Mouse (Mus musculus): ENCODE measurements around the gene Dcaf10. TPM values are rescaled to one million over a fixed set of nuclear protein-coding genes. Genes with fewer than 3 reads are reported as not detected.
A peak's percentile ranks its signal among the peaks of the same experiment; 100 is the strongest.

Gene Dcaf10
- polyA plus RNA-seq, 1 experiment from 2014 or later, result 14.6 TPM

DNA sequence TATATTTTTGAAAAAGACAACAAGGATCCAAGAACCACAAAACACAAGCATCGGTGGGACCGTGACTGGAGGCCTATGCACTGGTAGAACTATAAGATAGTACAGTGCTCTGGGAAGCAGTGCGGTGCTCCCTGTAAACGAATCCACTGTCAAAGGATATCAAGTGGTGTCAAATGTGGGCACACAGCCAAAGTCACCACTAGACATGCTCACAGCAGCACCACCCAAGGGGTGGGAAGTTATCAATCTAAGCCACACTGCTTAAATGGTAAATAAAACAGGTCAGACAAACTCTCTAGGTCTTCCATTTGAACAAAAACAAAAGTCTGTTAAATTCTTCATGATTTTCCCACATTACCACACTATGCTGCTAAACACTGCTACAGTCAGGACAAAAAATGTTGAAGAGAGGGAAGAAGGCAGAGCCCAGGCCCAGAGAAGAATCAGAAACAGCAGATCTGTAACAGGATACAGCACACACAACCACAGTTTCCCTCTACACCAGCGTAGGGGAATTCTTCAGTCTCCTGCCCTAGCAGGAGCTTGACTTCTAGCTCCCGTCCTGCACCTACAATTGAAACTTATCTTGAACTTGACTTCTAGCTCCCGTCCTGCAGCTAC is 61.1 kb downstream of the Dcaf10 start:
- Histone ChIP-seq H3K4me2 (replicated peaks; ENCODE audit: low read depth, low read length) (no peak overlapping the region), H3K27me3 (ENCODE audit: control insufficient read depth, insufficient read depth, low read length) (no peaks in the 10 kb centered on the region), H3K36me3 (ENCODE audit: control insufficient read depth, insufficient read depth, low read length) (peaks cover 63% of the 10 kb centered on the region), H3K4me1 (ENCODE audit: control insufficient read depth, insufficient read depth, low read length) (peaks cover 10% of the 10 kb centered on the region; the same call in 1 of the 2 replicates), H3K9me3 (ENCODE audit: control insufficient read depth, low read length) (no peaks in the 10 kb centered on the region), H3K9ac (ENCODE audit: low read depth, low read length) (no peak overlapping the region), H3K4me3 (ENCODE audit: low read length) (no peak overlapping the region), H3K27ac (ENCODE audit: low read depth, low read length) (no peak overlapping the region)
- ATAC-seq (ENCODE audit: low FRiP score, low TSS enrichment), result no peak
- WGBS, result 80% methylated on average over 7 of the region's 7 CpGs

DNA sequence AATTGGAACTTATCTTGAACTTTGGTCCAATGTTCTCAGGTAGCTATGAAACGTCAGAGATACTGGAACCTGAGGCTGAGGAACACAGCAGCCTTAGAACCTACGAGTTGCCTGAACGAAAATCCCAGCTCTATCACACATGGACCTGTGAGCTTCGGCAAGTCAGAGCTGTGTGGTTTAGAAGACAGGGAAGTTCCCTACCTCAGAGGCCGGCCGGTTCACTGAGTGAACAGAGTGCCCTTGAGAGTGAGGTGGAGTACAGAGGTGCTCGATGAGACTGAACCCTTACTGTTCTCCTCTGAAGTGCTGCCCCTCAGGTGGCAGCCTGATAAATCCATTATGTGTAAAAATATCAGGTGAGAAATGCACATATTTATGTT is 61.6 kb downstream of the Dcaf10 start:
- WGBS, result 91% methylated on average over 7 of the region's 7 CpGs
- no peak overlapping the region for H3K4me2 ChIP-seq (replicated peaks; ENCODE audit: low read depth, low read length)
- H3K4me3 ChIP-seq (ENCODE audit: low read length), result no peak overlapping the region
- H3K36me3 ChIP-seq (ENCODE audit: control insufficient read depth, insufficient read depth, low read length), result peaks cover 58% of the 10 kb centered on the region
- H3K4me1 ChIP-seq (ENCODE audit: control insufficient read depth, insufficient read depth, low read length), result peaks cover 10% of the 10 kb centered on the region; the same call in 1 of the 2 replicates
- H3K9me3 ChIP-seq (ENCODE audit: control insufficient read depth, low read length), result no peaks in the 10 kb centered on the region
- no peak for ATAC-seq (ENCODE audit: low FRiP score, low TSS enrichment)
- no peak overlapping the region for H3K27ac ChIP-seq (ENCODE audit: low read depth, low read length)
- H3K9ac ChIP-seq (ENCODE audit: low read depth, low read length), result no peak overlapping the region
- no peaks in the 10 kb centered on the region for H3K27me3 ChIP-seq (ENCODE audit: control insufficient read depth, insufficient read depth, low read length)

DNA sequence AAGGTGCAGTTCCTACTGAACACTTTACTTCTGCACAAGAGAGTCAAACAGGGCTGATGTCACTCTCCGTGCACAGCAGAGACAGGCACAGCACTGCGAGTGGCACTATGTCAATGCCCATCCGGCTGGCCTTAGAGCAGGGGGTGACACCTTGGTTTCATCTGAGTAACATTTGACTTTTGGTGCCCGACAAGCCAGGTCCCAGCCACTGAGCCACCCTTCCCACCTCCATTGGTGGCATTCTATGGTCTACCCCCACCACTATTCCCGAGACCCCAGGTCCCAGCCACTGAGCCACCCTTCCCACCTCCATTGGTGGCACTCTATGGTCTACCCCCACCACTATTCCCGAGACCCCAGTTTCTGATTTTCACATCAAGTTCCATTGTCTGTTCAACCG is 62.2 kb downstream of the Dcaf10 start:
- peaks cover 12% of the 10 kb centered on the region; the same call in 1 of the 2 replicates for H3K4me1 ChIP-seq (ENCODE audit: control insufficient read depth, insufficient read depth, low read length)
- no peak overlapping the region for H3K27ac ChIP-seq (ENCODE audit: low read depth, low read length)
- no peak overlapping the region for H3K4me2 ChIP-seq (replicated peaks; ENCODE audit: low read depth, low read length)
- 92% methylated on average over 7 of the region's 7 CpGs for WGBS
- H3K4me3 ChIP-seq (ENCODE audit: low read length), result no peak overlapping the region
- no peak overlapping the region for H3K9ac ChIP-seq (ENCODE audit: low read depth, low read length)
- H3K9me3 ChIP-seq (ENCODE audit: control insufficient read depth, low read length), result no peaks in the 10 kb centered on the region
- peaks cover 52% of the 10 kb centered on the region for H3K36me3 ChIP-seq (ENCODE audit: control insufficient read depth, insufficient read depth, low read length)
- ATAC-seq (ENCODE audit: low FRiP score, low TSS enrichment), result no peak
- no peaks in the 10 kb centered on the region for H3K27me3 ChIP-seq (ENCODE audit: control insufficient read depth, insufficient read depth, low read length)

DNA sequence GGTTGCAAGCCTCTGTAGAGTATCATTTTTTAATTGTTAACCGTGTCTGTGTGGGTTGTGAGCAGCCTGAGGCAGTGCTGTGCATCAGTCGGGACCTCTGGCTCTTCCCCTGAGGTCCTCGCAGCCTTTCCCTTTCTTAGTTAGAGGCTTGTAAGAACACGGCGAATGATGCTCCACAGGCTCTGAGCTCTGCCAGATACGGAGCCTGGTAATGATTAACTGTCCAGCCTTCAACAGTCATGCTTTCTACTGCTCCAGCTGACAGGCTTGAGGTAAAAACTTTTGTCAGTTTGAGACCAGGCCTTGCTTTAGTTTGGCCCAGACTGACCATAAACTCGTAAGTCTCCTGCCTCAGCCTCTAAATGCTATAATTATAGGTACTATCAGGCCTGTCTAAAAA is 63.4 kb downstream of the Dcaf10 start:
- H3K27ac ChIP-seq (ENCODE audit: low read depth, low read length), result no peak overlapping the region
- H3K9ac ChIP-seq (ENCODE audit: low read depth, low read length), result no peak overlapping the region
- H3K4me3 ChIP-seq (ENCODE audit: low read length), result no peak overlapping the region
- H3K36me3 ChIP-seq (ENCODE audit: control insufficient read depth, insufficient read depth, low read length), result peaks cover 40% of the 10 kb centered on the region
- H3K27me3 ChIP-seq (ENCODE audit: control insufficient read depth, insufficient read depth, low read length), result no peaks in the 10 kb centered on the region
- no peaks in the 10 kb centered on the region for H3K9me3 ChIP-seq (ENCODE audit: control insufficient read depth, low read length)
- ATAC-seq (ENCODE audit: low FRiP score, low TSS enrichment), result no peak
- H3K4me1 ChIP-seq (ENCODE audit: control insufficient read depth, insufficient read depth, low read length), result peaks cover 14% of the 10 kb centered on the region; the same call in 1 of the 2 replicates
- no peak overlapping the region for H3K4me2 ChIP-seq (replicated peaks; ENCODE audit: low read depth, low read length)
- WGBS, result 69% methylated on average over 7 of the region's 7 CpGs

DNA sequence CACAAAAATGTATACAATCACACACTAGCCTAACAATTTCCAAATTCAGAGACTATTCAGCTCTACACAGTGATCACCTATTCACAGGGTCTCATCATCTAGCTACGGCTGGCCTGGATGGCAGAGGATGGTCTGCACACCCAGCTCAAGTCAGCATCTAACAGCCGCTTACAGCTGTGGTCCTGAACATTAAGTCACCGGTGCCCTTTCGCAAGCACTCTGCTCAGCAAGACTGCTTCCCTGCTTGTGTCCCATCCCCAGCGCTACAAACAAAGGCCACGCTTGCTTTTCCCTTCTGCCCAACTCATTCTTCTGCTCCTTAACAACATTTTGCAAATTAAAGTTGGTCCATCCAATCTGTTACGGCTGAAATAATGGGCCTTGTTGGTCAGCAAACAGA is 64.5 kb downstream of the Dcaf10 start:
- H3K27ac ChIP-seq (ENCODE audit: low read depth, low read length), result no peak overlapping the region
- H3K4me2 ChIP-seq (replicated peaks; ENCODE audit: low read depth, low read length), result peak overlapping the region; percentile 90; the same call in 1 of the 2 replicates
- peaks cover 30% of the 10 kb centered on the region for H3K36me3 ChIP-seq (ENCODE audit: control insufficient read depth, insufficient read depth, low read length)
- peaks cover 14% of the 10 kb centered on the region; the same call in 1 of the 2 replicates for H3K4me1 ChIP-seq (ENCODE audit: control insufficient read depth, insufficient read depth, low read length)
- H3K9me3 ChIP-seq (ENCODE audit: control insufficient read depth, low read length), result no peaks in the 10 kb centered on the region
- no peak overlapping the region for H3K9ac ChIP-seq (ENCODE audit: low read depth, low read length)
- ATAC-seq (ENCODE audit: low FRiP score, low TSS enrichment), result no peak
- WGBS, result 84% methylated on average over 7 of the region's 7 CpGs
- H3K4me3 ChIP-seq (ENCODE audit: low read length), result no peak overlapping the region
- H3K27me3 ChIP-seq (ENCODE audit: control insufficient read depth, insufficient read depth, low read length), result no peaks in the 10 kb centered on the region

DNA sequence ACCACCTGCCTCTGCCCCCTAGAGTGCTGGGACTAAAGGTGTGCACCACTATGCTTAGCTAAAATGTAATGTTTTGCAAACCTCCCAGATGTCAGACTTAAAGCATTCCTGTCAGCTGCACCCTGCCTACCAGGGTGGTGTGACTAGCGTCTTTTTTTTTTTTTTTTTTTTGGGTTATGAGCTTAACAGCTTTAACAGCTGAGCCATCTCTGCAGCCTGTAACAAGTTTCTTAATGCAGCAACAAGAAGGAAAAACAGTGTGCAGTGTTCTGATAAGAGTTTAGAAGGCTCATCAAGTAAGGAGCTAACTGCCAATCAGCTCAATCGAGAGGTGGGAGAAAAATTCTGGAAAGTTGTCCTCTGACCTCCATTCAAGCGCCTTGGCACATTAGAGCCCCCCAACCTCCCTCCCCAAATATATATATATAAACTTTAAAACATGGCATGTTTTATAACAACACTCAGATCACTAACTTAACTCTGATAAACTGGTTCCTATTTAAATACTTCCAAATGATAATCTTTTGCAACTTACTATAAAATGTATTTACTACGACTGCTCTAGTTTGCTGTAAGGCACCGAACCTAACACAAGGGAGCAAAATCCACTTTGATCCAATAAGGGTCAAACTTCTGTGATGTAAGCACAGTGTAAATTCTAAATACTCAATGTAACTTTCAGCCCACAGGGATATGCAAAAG is 65.3 kb downstream of the Dcaf10 start:
- ATAC-seq (ENCODE audit: low FRiP score, low TSS enrichment), result no peak
- Histone ChIP-seq H3K4me3 (ENCODE audit: low read length) (peak overlapping the region; percentile 98; the same call in 1 of the 2 replicates), H3K36me3 (ENCODE audit: control insufficient read depth, insufficient read depth, low read length) (peaks cover 23% of the 10 kb centered on the region), H3K27ac (ENCODE audit: low read depth, low read length) (no peak overlapping the region), H3K4me2 (replicated peaks; ENCODE audit: low read depth, low read length) (peak overlapping the region; percentile 90), H3K4me1 (ENCODE audit: control insufficient read depth, insufficient read depth, low read length) (peaks cover 14% of the 10 kb centered on the region; the same call in 1 of the 2 replicates), H3K9me3 (ENCODE audit: control insufficient read depth, low read length) (no peaks in the 10 kb centered on the region), H3K27me3 (ENCODE audit: control insufficient read depth, insufficient read depth, low read length) (no peaks in the 10 kb centered on the region), H3K9ac (ENCODE audit: low read depth, low read length) (peak overlapping the region; percentile 98; the same call in 1 of the 2 replicates)
- 48% methylated on average over 5 of the region's 5 CpGs for WGBS

DNA sequence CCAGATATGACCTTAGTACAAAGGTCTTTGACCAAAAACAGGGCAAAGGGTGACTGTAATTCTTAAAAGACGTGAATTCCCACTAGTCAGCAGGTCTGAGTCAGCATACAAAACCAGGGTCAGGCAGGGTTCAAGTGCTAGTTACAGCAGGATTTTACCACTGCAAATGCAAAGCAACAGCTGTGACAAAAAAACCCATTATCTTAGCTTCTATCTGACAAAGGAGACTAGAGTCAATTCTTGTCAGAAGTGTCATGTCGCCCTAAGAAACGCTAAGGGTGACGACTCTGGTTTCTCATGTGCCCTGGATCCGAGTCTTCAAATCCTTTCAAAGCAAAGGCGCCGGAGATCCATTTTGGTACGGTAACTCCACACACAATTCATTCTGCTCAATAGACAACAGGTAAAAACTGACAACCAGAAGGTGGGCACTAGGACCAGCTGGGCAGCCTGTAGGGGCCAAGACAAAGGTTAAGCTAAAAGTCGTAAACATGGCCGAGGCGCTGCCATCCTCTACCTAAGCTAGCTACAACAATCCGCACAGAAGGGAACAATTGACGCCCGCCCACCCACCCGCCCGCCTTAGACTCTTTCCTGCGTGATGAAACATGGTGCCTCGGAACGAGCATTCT is 65.9 kb downstream of the Dcaf10 start:
- Histone ChIP-seq H3K4me2 (replicated peaks; ENCODE audit: low read depth, low read length) (peak overlapping the region; percentile 90), H3K4me1 (ENCODE audit: control insufficient read depth, insufficient read depth, low read length) (peaks cover 14% of the 10 kb centered on the region; the same call in 1 of the 2 replicates), H3K27me3 (ENCODE audit: control insufficient read depth, insufficient read depth, low read length) (no peaks in the 10 kb centered on the region), H3K9ac (ENCODE audit: low read depth, low read length) (peak overlapping the region; percentile 98), H3K36me3 (ENCODE audit: control insufficient read depth, insufficient read depth, low read length) (peaks cover 16% of the 10 kb centered on the region), H3K9me3 (ENCODE audit: control insufficient read depth, low read length) (no peaks in the 10 kb centered on the region), H3K27ac (ENCODE audit: low read depth, low read length) (peak overlapping the region; percentile 92), H3K4me3 (ENCODE audit: low read length) (peak overlapping the region; percentile 98)
- WGBS, result 2% methylated on average over 19 of the region's 19 CpGs
- peak; percentile 2; the same call in 1 of the 2 replicates for ATAC-seq (ENCODE audit: low FRiP score, low TSS enrichment)

DNA sequence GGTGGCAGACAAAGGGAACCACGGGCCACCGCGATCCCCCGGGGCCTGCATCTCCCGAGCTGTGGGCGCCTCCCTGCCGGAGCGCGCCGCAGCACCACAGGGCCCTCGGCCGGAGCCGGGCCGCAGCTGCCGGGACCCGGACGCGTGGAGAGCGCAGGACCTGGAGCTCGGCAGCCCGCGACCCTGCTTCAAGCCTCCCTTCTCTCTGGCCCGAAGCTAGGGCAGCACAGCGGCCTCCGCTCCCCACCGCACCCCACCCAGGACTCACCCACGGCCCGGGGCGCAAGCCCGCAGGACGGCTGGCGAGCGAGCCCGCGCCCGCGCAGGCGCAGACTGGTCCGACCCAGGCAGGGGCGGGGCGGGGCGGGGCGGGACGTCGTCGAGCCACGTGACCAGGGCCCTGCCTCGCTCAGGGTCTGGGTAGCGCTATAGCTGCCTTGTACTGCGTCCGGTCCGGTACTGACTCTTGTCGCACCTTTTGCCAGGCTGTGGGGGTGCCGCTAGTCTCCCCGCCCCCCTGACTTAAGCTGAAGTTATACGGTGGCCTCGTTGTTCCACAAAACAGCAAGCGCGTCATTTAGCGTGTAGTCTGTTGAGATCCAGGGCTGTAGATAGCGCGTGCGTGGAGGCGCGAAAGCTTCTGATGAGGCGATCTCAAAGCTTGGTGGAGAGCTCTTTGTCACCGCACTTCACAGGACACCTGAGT is 66.7 kb downstream of the Dcaf10 start, which contains the start of gene Slc25a51:
Gene Slc25a51, minus strand, starts transcription at position 340 of the 706 bp plus-strand sequence.
- Histone ChIP-seq H3K9me3 (ENCODE audit: control insufficient read depth, low read length) (no peaks in the 10 kb centered on the region), H3K4me1 (ENCODE audit: control insufficient read depth, insufficient read depth, low read length) (peaks cover 14% of the 10 kb centered on the region; the same call in 1 of the 2 replicates), H3K4me2 (replicated peaks; ENCODE audit: low read depth, low read length) (peak within 1 kb of the TSS; percentile 90), H3K27ac (ENCODE audit: low read depth, low read length) (peak within 1 kb of the TSS; percentile 92), H3K9ac (ENCODE audit: low read depth, low read length) (peak within 1 kb of the TSS; percentile 98), H3K36me3 (ENCODE audit: control insufficient read depth, insufficient read depth, low read length) (peaks cover 10% of the 10 kb centered on the region), H3K4me3 (ENCODE audit: low read length) (peak within 1 kb of the TSS; percentile 98), H3K27me3 (ENCODE audit: control insufficient read depth, insufficient read depth, low read length) (no peaks in the 10 kb centered on the region)
- WGBS, result 0% methylated on average over 53 of the region's 67 CpGs
- ATAC-seq (ENCODE audit: low FRiP score, low TSS enrichment), result peak; percentile 97

Data from kidney, embryonic 14.5 days (tissue).